Mouse (Mus musculus) G1E (cell line): ENCODE results near the gene Retreg2. TPM values are rescaled to one million over a fixed set of nuclear protein-coding genes. Genes with fewer than 3 reads are reported as not detected.

Experiments used
- ATAC-seq: 2 replicates; pipeline ENCODE4 v1.8.0; 2016; ENCODE audit warnings: mild to moderate bottlenecking; ENCODE audit not compliant: insufficient number of reproducible peaks, poor library complexity, low FRiP score, severe bottlenecking; ENCODE audit errors: extremely low read depth
- DNase-seq: peaks from one replicate; pipeline ENCODE4 v3.0.0; 2012; ENCODE audit warnings: low spot score
- H3K27me3 ChIP-seq: 2 replicates; pipeline ENCODE4 v1.6.1; 2012; ENCODE audit warnings: mild to moderate bottlenecking, low read length, inconsistent platforms; ENCODE audit not compliant: insufficient read depth
- H3K36me3 ChIP-seq: replicated peaks from 2 replicates; pipeline ENCODE3; 2012; ENCODE audit warnings: mild to moderate bottlenecking, inconsistent platforms
- H3K4me1 ChIP-seq: 2 replicates; pipeline ENCODE4 v1.6.1; 2012; ENCODE audit warnings: low read depth, low read length, inconsistent platforms, mixed read lengths; ENCODE audit not compliant: insufficient read depth
- H3K4me3 ChIP-seq: 2 replicates; pipeline ENCODE4 v1.5.1; 2012; ENCODE audit warnings: low read depth, mild to moderate bottlenecking, inconsistent platforms, low read length, moderate library complexity, mixed read lengths
- H3K9me3 ChIP-seq: replicated peaks from 2 replicates; pipeline ENCODE4 v1.6.1; 2012; ENCODE audit warnings: inconsistent platforms
- CTCF ChIP-seq: IDR thresholded peaks from 2 replicates; pipeline ENCODE4 v1.5.1; 2012; ENCODE audit warnings: low read depth, low read length, inconsistent platforms, mixed read lengths
- GATA1 ChIP-seq: IDR thresholded peaks from 2 replicates; pipeline ENCODE4 v1.6.1; 2012; ENCODE audit warnings: borderline replicate concordance, low read length, inconsistent platforms, mixed read lengths
- GATA2 ChIP-seq: IDR thresholded peaks from 2 replicates; pipeline ENCODE4 v1.6.1; 2012; ENCODE audit warnings: low read depth, low read length, inconsistent platforms, borderline replicate concordance
- POLR2AphosphoS5 ChIP-seq: IDR thresholded peaks from 2 replicates; pipeline ENCODE4 v1.6.1; 2012; ENCODE audit warnings: low read depth, low read length, inconsistent platforms; ENCODE audit not compliant: insufficient replicate concordance
- TAL1 ChIP-seq: conservative IDR thresholded peaks from 2 replicates; pipeline ENCODE4 v1.6.1; 2012; ENCODE audit warnings: low read depth, low read length, inconsistent platforms, mixed read lengths
- polyA plus RNA-seq: library from polyadenylated mRNA; stranded (reverse); fragments of >175 nt; gene quantifications from 2 replicates; pipeline ENCODE4 v1.2.3, GENCODE M21; 2012
- total RNA-seq, 2 experiments: library from RNA; stranded (forward) in 1 of 2; stranded (reverse) in 1 of 2; fragments of 200-1000 nt in 1 of 2; fragments of >200 nt in 1 of 2; fragmentation: Nextera tagmentation in 1 of 2; gene quantifications; 2 replicates each; pipeline ENCODE4 v1.2.3; 2014 to 2017

Retreg2 gene
- total RNA-seq (2014; fragmentation: Nextera tagmentation) (85.7 and 93.8 TPM in 2 replicates), total RNA-seq (2017) (111 and 120 TPM in 2 replicates), polyA plus RNA-seq (101 and 112 TPM in 2 replicates)

DNA sequence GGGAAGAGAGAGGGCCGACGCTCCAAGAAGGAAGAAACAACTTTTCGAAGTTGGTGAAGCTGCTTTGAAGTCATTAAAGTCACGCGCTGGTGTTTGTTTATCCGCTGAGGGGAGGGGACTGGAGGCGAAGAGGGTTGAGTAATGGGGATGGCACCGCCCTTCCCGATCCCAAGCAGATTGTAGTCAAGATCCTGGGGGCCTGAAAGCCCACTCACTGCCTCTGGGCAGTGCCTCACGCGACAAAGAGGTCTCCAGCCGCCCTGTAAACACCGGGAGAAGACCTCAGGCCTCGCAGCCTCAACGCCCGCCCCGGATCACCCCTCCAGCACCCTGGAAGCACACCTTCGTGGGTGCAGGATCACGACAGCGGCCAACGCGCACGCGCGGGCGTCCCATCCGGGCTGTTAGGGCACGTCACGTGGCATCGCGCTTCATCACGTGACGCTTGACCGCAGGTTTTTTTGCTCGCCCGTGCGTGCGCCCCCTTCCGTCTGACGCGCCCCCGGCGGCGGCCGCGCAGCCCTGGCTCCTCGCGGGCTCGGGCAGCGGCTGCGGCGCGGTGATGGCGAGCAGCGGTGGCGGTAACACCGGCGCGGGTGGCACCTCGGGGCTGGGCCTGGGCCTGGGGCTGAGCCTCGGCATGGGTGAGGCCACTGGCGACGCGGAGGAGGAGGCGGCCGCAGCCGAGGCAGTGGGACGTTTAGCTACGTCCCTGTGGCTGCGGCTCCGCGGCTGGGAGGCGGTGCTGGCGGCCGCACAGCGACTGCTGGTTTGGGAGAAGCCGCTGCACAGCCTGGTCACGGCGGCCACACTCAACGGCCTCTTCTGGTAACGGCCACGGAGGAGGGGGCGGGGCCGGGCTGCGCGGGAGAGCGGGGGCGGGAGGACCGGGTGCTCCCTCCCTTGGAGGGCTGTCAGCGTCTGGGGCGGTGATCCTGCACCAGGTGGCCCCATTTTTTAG lies at the start of gene Retreg2, which contains the start of gene Cnppd1:
TSS of gene Retreg2 (plus strand) at position 478 of the 961 bp plus-strand sequence.
TSS of gene Cnppd1 (minus strand) at position 411 of the 961 bp plus-strand sequence.
- TF ChIP-seq CTCF: peak; percentile 45; the same call in 1 of the 2 replicates
- no peak for TF ChIP-seq GATA2
- TF ChIP-seq TAL1: no peak
- TF ChIP-seq POLR2AphosphoS5: no peak
- TF ChIP-seq GATA1: no peak
- peak; percentile 52 for ATAC-seq
- H3K4me3 ChIP-seq: peak within 1 kb of the TSS; percentile 80
- peaks cover 90% of the 10 kb centered on the region for H3K4me1 ChIP-seq
- peaks cover 64% of the 10 kb centered on the region for H3K36me3 ChIP-seq
- DNase-seq: peak; percentile 90
- H3K9me3 ChIP-seq: no peaks in the 10 kb centered on the region
- no peaks in the 10 kb centered on the region for H3K27me3 ChIP-seq

DNA sequence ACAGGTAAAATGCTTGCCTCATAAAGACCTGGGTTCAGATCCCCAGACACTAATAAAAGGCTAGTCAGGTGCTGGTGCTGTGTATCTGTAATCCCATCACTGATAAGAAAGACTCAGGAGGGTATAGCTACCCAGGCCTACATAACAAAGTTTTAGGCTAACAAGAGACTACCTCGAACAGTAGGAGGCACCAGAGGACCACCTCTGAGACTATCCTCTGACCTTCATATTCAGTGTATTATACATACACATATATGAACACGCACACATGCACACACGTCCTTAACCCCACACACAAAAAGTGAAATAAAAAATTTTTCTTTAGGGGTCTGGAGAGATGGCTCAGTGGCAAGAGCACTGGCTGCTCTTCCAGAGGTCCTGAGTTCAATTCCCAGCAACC lies 20.4 kb upstream of the Retreg2 start:
- H3K9me3 ChIP-seq: no peaks in the 10 kb centered on the region
- ATAC-seq (no peak), DNase-seq (no peak)
- H3K36me3 ChIP-seq: no peaks in the 10 kb centered on the region
- H3K27me3 ChIP-seq: no peaks in the 10 kb centered on the region
- no peak for TF ChIP-seq GATA2
- no peak for TF ChIP-seq TAL1
- no peak for TF ChIP-seq GATA1
- TF ChIP-seq CTCF: no peak
- TF ChIP-seq POLR2AphosphoS5: no peak
- H3K4me1 ChIP-seq: peaks cover 20% of the 10 kb centered on the region
- no peak overlapping the region for H3K4me3 ChIP-seq

DNA sequence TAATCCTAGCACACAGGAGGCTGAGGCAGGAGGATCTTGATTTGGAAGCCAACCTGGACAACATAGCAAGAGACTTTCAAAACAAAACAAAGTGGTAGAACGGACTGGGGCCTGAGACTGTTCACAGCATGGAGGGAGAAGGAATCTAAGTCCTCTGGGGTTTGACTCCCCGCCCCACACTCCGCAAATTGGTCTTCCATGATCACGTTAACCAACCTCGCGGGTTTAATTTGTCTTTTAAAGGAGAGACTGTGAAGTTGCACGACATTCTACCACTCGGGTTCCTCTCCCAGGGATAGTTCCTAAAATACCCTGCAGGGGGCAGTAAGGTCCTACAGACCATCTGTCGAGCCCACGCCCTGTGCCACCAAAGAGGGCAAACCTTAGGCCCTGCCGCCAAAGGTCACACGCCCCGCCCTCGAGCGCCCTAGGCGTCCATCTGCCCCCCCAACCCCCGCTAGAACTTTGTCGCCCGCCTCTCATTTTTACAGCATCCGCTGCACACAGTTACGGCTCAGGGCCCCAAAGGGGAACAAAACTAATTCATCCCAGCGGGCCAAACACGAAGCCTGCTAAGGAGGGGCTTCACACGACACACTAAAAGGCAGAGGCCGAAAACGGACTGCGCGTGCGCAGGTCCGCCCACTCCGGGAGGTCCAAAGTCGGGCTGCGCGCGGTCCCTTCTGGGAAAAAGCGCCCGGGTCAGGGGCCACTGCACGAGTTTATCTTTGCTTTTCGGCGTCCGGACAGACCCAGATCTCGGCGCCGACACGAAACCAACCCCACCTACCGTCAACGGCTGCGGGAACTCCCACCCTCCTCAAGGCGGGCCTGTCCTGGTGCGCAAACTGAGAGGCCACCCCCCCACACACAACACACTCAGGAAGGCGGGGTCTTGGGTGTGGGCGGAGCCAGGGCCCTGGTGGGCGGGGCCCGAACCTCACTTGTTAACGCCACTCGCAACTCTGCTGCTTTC lies 17.9 kb upstream of the Retreg2 start, which contains the start of gene Nhej1:
TSS of gene Nhej1 (minus strand) at position 855 of the 976 bp plus-strand sequence.
- TF ChIP-seq TAL1: no peak
- TF ChIP-seq GATA1: no peak
- no peak for TF ChIP-seq GATA2
- TF ChIP-seq POLR2AphosphoS5: no peak
- TF ChIP-seq CTCF: peak; percentile 91
- peak; percentile 95 for DNase-seq
- Histone ChIP-seq H3K4me1 (peaks cover 20% of the 10 kb centered on the region), H3K27me3 (no peaks in the 10 kb centered on the region), H3K36me3 (no peaks in the 10 kb centered on the region), H3K4me3 (peak within 1 kb of the TSS; percentile 73), H3K9me3 (no peaks in the 10 kb centered on the region)
- ATAC-seq: peak; percentile 75

DNA sequence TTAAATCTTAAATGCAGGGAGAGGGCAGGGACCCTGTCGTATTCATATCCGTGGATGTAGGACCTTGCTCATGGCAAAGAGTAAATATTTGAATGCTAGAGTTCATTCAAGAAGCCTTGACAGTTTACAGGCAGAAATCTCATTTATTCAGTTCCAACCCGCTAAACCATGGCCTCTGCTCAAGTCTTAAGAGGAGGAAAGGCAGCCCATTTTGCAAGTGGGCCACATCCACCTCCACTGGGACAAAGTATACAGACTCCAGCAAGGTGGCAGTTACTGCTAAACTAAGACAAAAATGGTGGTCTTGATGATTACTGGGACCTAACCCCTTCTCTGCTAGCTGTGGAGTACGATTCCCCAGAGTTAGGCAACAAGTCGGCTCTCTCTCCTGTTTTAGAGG lies 17.2 kb upstream of the Retreg2 start:
- H3K4me1 ChIP-seq: peaks cover 20% of the 10 kb centered on the region
- peak overlapping the region; percentile 73 for H3K4me3 ChIP-seq
- H3K36me3 ChIP-seq: no peaks in the 10 kb centered on the region
- DNase-seq (no peak), ATAC-seq (no peak)
- H3K27me3 ChIP-seq: no peaks in the 10 kb centered on the region
- TF ChIP-seq GATA2 (no peak), GATA1 (no peak), POLR2AphosphoS5 (no peak), TAL1 (no peak), CTCF (no peak)
- H3K9me3 ChIP-seq: no peaks in the 10 kb centered on the region

DNA sequence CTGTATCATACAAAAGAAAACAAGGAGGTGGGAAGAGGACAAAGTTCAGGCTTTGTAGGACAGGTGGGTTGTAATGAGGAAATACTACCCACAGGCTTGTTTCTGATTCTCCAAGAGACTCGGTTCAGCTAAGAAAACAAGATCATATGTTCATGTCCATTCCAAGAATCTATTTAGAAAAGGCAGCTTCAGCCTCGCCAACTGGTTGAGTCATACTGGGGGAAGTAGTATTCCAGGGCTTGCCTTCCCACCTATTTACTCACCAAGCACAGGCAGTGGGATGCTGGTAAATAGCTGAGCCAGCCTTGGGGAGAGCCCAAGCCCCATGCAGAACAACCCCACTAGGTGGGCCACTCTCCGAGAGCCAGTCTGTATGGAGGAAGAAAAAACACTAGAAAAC lies 13.9 kb upstream of the Retreg2 start:
- DNase-seq (no peak), ATAC-seq (no peak)
- TF ChIP-seq POLR2AphosphoS5: no peak
- no peak for TF ChIP-seq CTCF
- TF ChIP-seq TAL1: no peak
- no peak for TF ChIP-seq GATA1
- TF ChIP-seq GATA2: no peak
- Histone ChIP-seq H3K27me3 (no peaks in the 10 kb centered on the region), H3K9me3 (no peaks in the 10 kb centered on the region), H3K4me1 (peaks cover 40% of the 10 kb centered on the region), H3K4me3 (no peak overlapping the region), H3K36me3 (peaks cover 1% of the 10 kb centered on the region)
